Comparison of ENCODE assay signal across 28 mouse cellular contexts in genomic region chr13:36500370-36500905, GRCm38 (mm10).
DNase-seq lines count a peak whose midpoint lies in the region; ATAC-seq and TF ChIP-seq lines count a peak whose summit lies in the region.
"Had no signal": no experiment of that assay in that cellular context is flagged by ENCODE, and none has a peak within 500 bp of the region (broad histone marks: within the 10 kb centered on the region; RNA-seq: fewer than 3 reads in every experiment).

No protein-coding gene starts in this region.

- no peaks in the 10 kb centered on the region for H3K27me3 ChIP-seq in kidney, adult 2 months (replicated peaks; ENCODE audit: control insufficient read depth, insufficient read depth, low read length)
- no peaks in the 10 kb centered on the region for H3K27me3 ChIP-seq in kidney, embryonic 15.5 days
- H3K27me3 ChIP-seq: embryonic facial prominence, embryonic 13.5 days; heart, embryonic 12.5 days; heart, embryonic 15.5 days; hindbrain, embryonic 13.5 days had no signal

- WGBS in kidney, adult 2 months: 37% methylated on average over 4 of the region's 4 CpGs
- WGBS in kidney, embryonic 15.5 days: 55% methylated on average over 4 of the region's 4 CpGs

- DNase-seq in kidney, adult 2 months: peak; percentile 75
- DNase-seq in kidney, postnatal 10 days: no peak
- peak; percentile 30 for DNase-seq in kidney, postnatal 14 days
- no peak for DNase-seq in spleen, postnatal 4 days (ENCODE audit: low spot score in 2 of 2)
- DNase-seq: adrenal gland, adult 2 months; adrenal gland, postnatal 14 days; cerebellum, adult 11 months; cerebellum, adult 2 months; cerebellum, adult 9-11 months; cerebellum, postnatal 36 days; embryo, embryonic 11 days; gastrocnemius, postnatal 25 days; heart, adult 18-20 months; heart, postnatal 10 days; heart, postnatal 36 days had no signal

- no peaks in the 10 kb centered on the region for H3K36me3 ChIP-seq in kidney, adult 2 months (ENCODE audit: control insufficient read depth, insufficient read depth, low read length)
- no peaks in the 10 kb centered on the region for H3K36me3 ChIP-seq in kidney, embryonic 15.5 days
- H3K36me3 ChIP-seq: embryonic facial prominence, embryonic 10.5 days; embryonic facial prominence, embryonic 13.5 days; forebrain, embryonic 10.5 days; heart, embryonic 15.5 days; hindbrain, embryonic 10.5 days; hindbrain, embryonic 13.5 days had no signal

- TF ChIP-seq POLR2A in kidney, adult 2 months (IDR thresholded peaks at IDR 0.05; ENCODE audit: low read depth, low read length): no peak

- ATAC-seq in kidney, embryonic 15.5 days (replicated peaks; ENCODE audit: low FRiP score): 0 out of 2 replicates have a peak, but pooled peaks have one; percentile 52
- ATAC-seq in erythroid progenitor cell, adult 5-6 weeks (replicated peaks; ENCODE audit: low FRiP score, poor library complexity, severe bottlenecking): no peak
- ATAC-seq: CD4-positive, CD25-positive, alpha-beta regulatory T cell, adult 4 months; forebrain, embryonic 14.5 days; hindbrain, embryonic 16.5 days had no signal

- H3K4me3 ChIP-seq in kidney, adult 2 months (ENCODE audit: insufficient read depth, low read depth, low read length): no peak overlapping the region
- no peak overlapping the region for H3K4me3 ChIP-seq in kidney, embryonic 15.5 days (replicated peaks)
- H3K4me3 ChIP-seq: embryonic facial prominence, embryonic 10.5 days; embryonic facial prominence, embryonic 13.5 days; erythroblast, embryonic 14.5 days; forebrain, embryonic 10.5 days; heart, embryonic 12.5 days; heart, embryonic 15.5 days; hindbrain, embryonic 10.5 days; hindbrain, embryonic 13.5 days had no signal

- H3K4me2 ChIP-seq in kidney, embryonic 15.5 days: no peak overlapping the region
- H3K4me2 ChIP-seq: embryonic facial prominence, embryonic 13.5 days; heart, embryonic 12.5 days; heart, embryonic 15.5 days; hindbrain, embryonic 13.5 days had no signal

- H3K27ac ChIP-seq in kidney, adult 2 months (ENCODE audit: insufficient read depth, low read depth, low read length): no peak overlapping the region
- H3K27ac ChIP-seq in kidney, embryonic 15.5 days: no peak overlapping the region
- H3K27ac ChIP-seq: embryonic facial prominence, embryonic 10.5 days; embryonic facial prominence, embryonic 13.5 days; forebrain, embryonic 10.5 days; heart, embryonic 15.5 days; hindbrain, embryonic 10.5 days; hindbrain, embryonic 13.5 days had no signal

- peaks cover 5% of the 10 kb centered on the region; the same call in 1 of the 2 replicates for H3K4me1 ChIP-seq in kidney, adult 2 months (ENCODE audit: control insufficient read depth, insufficient read depth, low read length)
- 0 out of 2 replicates have a peak, but pooled peaks cover 4% of the 10 kb centered on the region for H3K4me1 ChIP-seq in kidney, embryonic 15.5 days
- H3K4me1 ChIP-seq: embryonic facial prominence, embryonic 13.5 days; heart, embryonic 15.5 days; hindbrain, embryonic 13.5 days had no signal

- no peak for TF ChIP-seq CTCF in kidney, adult 2 months (conservative IDR thresholded peaks at IDR 0.05; ENCODE audit: insufficient read depth, insufficient read length, low read depth, low read length)

- H3K9ac ChIP-seq in kidney, embryonic 15.5 days: no peak overlapping the region
- H3K9ac ChIP-seq: embryonic facial prominence, embryonic 13.5 days; heart, embryonic 12.5 days; heart, embryonic 15.5 days; hindbrain, embryonic 13.5 days had no signal

- no peaks in the 10 kb centered on the region for H3K9me3 ChIP-seq in kidney, embryonic 15.5 days (replicated peaks)
- H3K9me3 ChIP-seq: embryonic facial prominence, embryonic 10.5 days; embryonic facial prominence, embryonic 13.5 days; forebrain, embryonic 10.5 days; heart, embryonic 15.5 days; hindbrain, embryonic 10.5 days; hindbrain, embryonic 13.5 days had no signal

Comparison
In these comparisons a context has a peak if more than half of its experiments do, and no peak if none do; other contexts are left out.
1. DNase-seq: peak in kidney, adult 2 months (single experiment) and kidney, postnatal 14 days (single experiment); none in kidney, postnatal 10 days (single experiment) and spleen, postnatal 4 days (0 of 2).